Mouse (Mus musculus) midbrain, embryonic 10.5 days (tissue): ENCODE measurements around the gene Filip1l. TPM values are rescaled to one million over a fixed set of nuclear protein-coding genes. Genes with fewer than 3 reads are reported as not detected.

Experiments used
- DNase-seq: peaks from one replicate; pipeline ENCODE4 v3.0.0-alpha.2; 2017; ENCODE audit warnings: low spot score
- H3K27ac ChIP-seq: fragments of 300-500 bp; sonication (generic); replicated peaks from 2 replicates; pipeline ENCODE4 v1.5.1; 2016; ENCODE audit warnings: mild to moderate bottlenecking
- H3K27me3 ChIP-seq: fragments of 300-500 bp; sonication (generic); 2 replicates; pipeline ENCODE4 v1.6.1; 2016; ENCODE audit warnings: low read depth, mild to moderate bottlenecking; ENCODE audit not compliant: poor library complexity, severe bottlenecking
- H3K36me3 ChIP-seq: fragments of 300-500 bp; sonication (generic); 2 replicates; pipeline ENCODE4 v1.6.1; 2016; ENCODE audit warnings: mild to moderate bottlenecking, moderate library complexity
- H3K4me1 ChIP-seq: fragments of 300-500 bp; sonication (generic); 2 replicates; pipeline ENCODE4 v1.6.1; 2016
- H3K4me3 ChIP-seq: fragments of 300-500 bp; sonication (generic); 2 replicates; pipeline ENCODE4 v1.5.1; 2016; ENCODE audit warnings: mild to moderate bottlenecking, moderate library complexity
- H3K9me3 ChIP-seq: fragments of 300-500 bp; sonication (generic); replicated peaks from 2 replicates; pipeline ENCODE4 v1.6.1; 2016; ENCODE audit warnings: mild to moderate bottlenecking
- WGBS: fragments of 180-500 bp; shearing (Covaris S2); methylation state at CpG from one replicate; pipeline ENCODE4 v1.1.7; 2016; 5-methylcytosine and 5-hydroxymethylcytosine counted together
- polyA plus RNA-seq: library from polyadenylated mRNA; unstranded; fragments of >200 nt; fragmentation: Nextera tagmentation; extraction: Ambion mirVana; gene quantifications from 2 replicates; pipeline ENCODE4 v1.2.1, GENCODE M21; 2016

Filip1l gene
- polyA plus RNA-seq, 1 experiment from 2014 or later = 6.7 TPM

GRCm38 (mm10) chr16:57548608-57549007, 195.7 kb downstream of the Filip1l start:
- Histone ChIP-seq H3K27me3 (peaks cover 12% of the 10 kb centered on the region; the same call in 1 of the 2 replicates), H3K9me3 (no peaks in the 10 kb centered on the region), H3K27ac (peak overlapping the region; percentile 90), H3K4me3 (peak overlapping the region; percentile 73), H3K36me3 (no peaks in the 10 kb centered on the region), H3K4me1 (peaks cover 14% of the 10 kb centered on the region)
- WGBS = 65% methylated on average over 2 of the region's 2 CpGs
- no peak for DNase-seq

- WGBS = 2% methylated on average over 64 of the region's 64 CpGs
- no peaks in the 10 kb centered on the region for H3K9me3 ChIP-seq
- no peaks in the 10 kb centered on the region for H3K36me3 ChIP-seq
- peak; percentile 80 for DNase-seq
- peak overlapping the region; percentile 73 for H3K4me3 ChIP-seq
- peaks cover 14% of the 10 kb centered on the region for H3K4me1 ChIP-seq
- peaks cover 12% of the 10 kb centered on the region; the same call in 1 of the 2 replicates for H3K27me3 ChIP-seq
- peak overlapping the region; percentile 90 for H3K27ac ChIP-seq
Observed at GRCm38 (mm10) chr16:57549061-57550037, 196.5 kb downstream of the Filip1l start.

GRCm38 (mm10) chr16:57550088-57550487, 197.2 kb downstream of the Filip1l start:
- no peak overlapping the region for H3K27ac ChIP-seq
- 62% methylated on average over 3 of the region's 3 CpGs for whole genome bisulfite sequencing
- H3K36me3 ChIP-seq = no peaks in the 10 kb centered on the region
- peaks cover 14% of the 10 kb centered on the region for H3K4me1 ChIP-seq
- H3K27me3 ChIP-seq = peaks cover 12% of the 10 kb centered on the region; the same call in 1 of the 2 replicates
- no peaks in the 10 kb centered on the region for H3K9me3 ChIP-seq
- no peak for DNase-seq
- peak overlapping the region; percentile 73; the same call in 1 of the 2 replicates for H3K4me3 ChIP-seq

- Histone ChIP-seq H3K4me1 (peaks cover 14% of the 10 kb centered on the region), H3K27ac (no peak overlapping the region), H3K9me3 (no peaks in the 10 kb centered on the region), H3K36me3 (no peaks in the 10 kb centered on the region), H3K27me3 (peaks cover 12% of the 10 kb centered on the region; the same call in 1 of the 2 replicates), H3K4me3 (no peak overlapping the region)
- WGBS = 71% methylated on average over 2 of the region's 2 CpGs
- DNase-seq = no peak
Observed at GRCm38 (mm10) chr16:57550817-57551216, 197.9 kb downstream of the Filip1l start.

GRCm38 (mm10) chr16:57551617-57552016, 198.7 kb downstream of the Filip1l start:
- WGBS = 84% methylated on average over 2 of the region's 2 CpGs
- Histone ChIP-seq H3K27ac (no peak overlapping the region), H3K36me3 (no peaks in the 10 kb centered on the region), H3K27me3 (peaks cover 12% of the 10 kb centered on the region; the same call in 1 of the 2 replicates), H3K4me3 (no peak overlapping the region), H3K4me1 (peaks cover 14% of the 10 kb centered on the region), H3K9me3 (no peaks in the 10 kb centered on the region)
- no peak for DNase-seq

- DNase-seq = no peak
- Histone ChIP-seq H3K27ac (no peak overlapping the region), H3K4me3 (no peak overlapping the region), H3K9me3 (no peaks in the 10 kb centered on the region), H3K27me3 (peaks cover 12% of the 10 kb centered on the region; the same call in 1 of the 2 replicates), H3K36me3 (no peaks in the 10 kb centered on the region), H3K4me1 (peaks cover 14% of the 10 kb centered on the region)
- 89% methylated on average over 5 of the region's 5 CpGs for WGBS
Observed at GRCm38 (mm10) chr16:57552709-57553108, 199.8 kb downstream of the Filip1l start.

GRCm38 (mm10) chr16:57553235-57553634, 200.3 kb downstream of the Filip1l start:
- peaks cover 14% of the 10 kb centered on the region for H3K4me1 ChIP-seq
- no peak for DNase-seq
- no peaks in the 10 kb centered on the region for H3K36me3 ChIP-seq
- no peaks in the 10 kb centered on the region for H3K9me3 ChIP-seq
- H3K27ac ChIP-seq = no peak overlapping the region
- no peak overlapping the region for H3K4me3 ChIP-seq
- H3K27me3 ChIP-seq = peaks cover 7% of the 10 kb centered on the region; the same call in 1 of the 2 replicates

- H3K4me3 ChIP-seq = no peak overlapping the region
- peaks cover 3% of the 10 kb centered on the region for H3K4me1 ChIP-seq
- WGBS = 84% methylated on average over 6 of the region's 6 CpGs
- H3K27me3 ChIP-seq = peaks cover 4% of the 10 kb centered on the region; the same call in 1 of the 2 replicates
- H3K36me3 ChIP-seq = no peaks in the 10 kb centered on the region
- no peak overlapping the region for H3K27ac ChIP-seq
- no peaks in the 10 kb centered on the region for H3K9me3 ChIP-seq
- DNase-seq = no peak
Observed at GRCm38 (mm10) chr16:57554886-57555400, 202.1 kb downstream of the Filip1l start.

GRCm38 (mm10) chr16:57555667-57556066, 202.8 kb downstream of the Filip1l start:
- Histone ChIP-seq H3K9me3 (no peaks in the 10 kb centered on the region), H3K27me3 (no peaks in the 10 kb centered on the region), H3K4me3 (no peak overlapping the region), H3K36me3 (no peaks in the 10 kb centered on the region), H3K4me1 (no peaks in the 10 kb centered on the region), H3K27ac (no peak overlapping the region)
- DNase-seq = no peak
- WGBS = 67% methylated on average over 4 of the region's 4 CpGs

- H3K4me3 ChIP-seq = no peak overlapping the region
- no peak overlapping the region for H3K27ac ChIP-seq
- DNase-seq = no peak
- no peaks in the 10 kb centered on the region for H3K4me1 ChIP-seq
- no peaks in the 10 kb centered on the region for H3K27me3 ChIP-seq
- WGBS = 89% methylated on average over 2 of the region's 2 CpGs
- no peaks in the 10 kb centered on the region for H3K36me3 ChIP-seq
- H3K9me3 ChIP-seq = no peaks in the 10 kb centered on the region
Observed at GRCm38 (mm10) chr16:57556244-57556643, 203.4 kb downstream of the Filip1l start.

GRCm38 (mm10) chr16:57558258-57558657, 205.4 kb downstream of the Filip1l start:
- no peaks in the 10 kb centered on the region for H3K36me3 ChIP-seq
- WGBS = 94% methylated on average over 3 of the region's 3 CpGs
- H3K4me3 ChIP-seq = no peak overlapping the region
- DNase-seq = no peak
- H3K27ac ChIP-seq = no peak overlapping the region
- no peaks in the 10 kb centered on the region for H3K4me1 ChIP-seq
- H3K27me3 ChIP-seq = no peaks in the 10 kb centered on the region
- H3K9me3 ChIP-seq = no peaks in the 10 kb centered on the region

GRCm38 (mm10) chr16:57560185-57560584, 207.3 kb downstream of the Filip1l start:
- no peak overlapping the region for H3K27ac ChIP-seq
- H3K36me3 ChIP-seq = no peaks in the 10 kb centered on the region
- H3K4me1 ChIP-seq = no peaks in the 10 kb centered on the region
- no peaks in the 10 kb centered on the region for H3K27me3 ChIP-seq
- no peak for DNase-seq
- H3K9me3 ChIP-seq = no peaks in the 10 kb centered on the region
- no peak overlapping the region for H3K4me3 ChIP-seq
- 93% methylated on average over 1 of the region's 1 CpGs for WGBS

- Histone ChIP-seq H3K27me3 (no peaks in the 10 kb centered on the region), H3K36me3 (no peaks in the 10 kb centered on the region), H3K4me1 (no peaks in the 10 kb centered on the region), H3K9me3 (no peaks in the 10 kb centered on the region), H3K27ac (no peak overlapping the region), H3K4me3 (no peak overlapping the region)
- no peak for DNase-seq
- 90% methylated on average over 3 of the region's 3 CpGs for WGBS
Observed at GRCm38 (mm10) chr16:57563453-57563852, 210.6 kb downstream of the Filip1l start.
